Mouse (Mus musculus) limb, embryonic 14.5 days (tissue): ENCODE data around the gene Rps27l. TPM values are rescaled to one million over a fixed set of nuclear protein-coding genes. Genes with fewer than 3 reads are reported as not detected.

Source experiments
- ATAC-seq: fragments of 200-750 bp; cut with Nextera tagmentation; 2 replicates; pipeline ENCODE4 v1.8.0; 2017; ENCODE audit warnings: low read depth, moderate number of reproducible peaks, moderate TSS enrichment; ENCODE audit not compliant: low FRiP score
- DNase-seq: peaks from one replicate; pipeline ENCODE4 v3.0.0-alpha.2; 2015; ENCODE audit warnings: low spot score
- H3K27ac ChIP-seq: fragments of 300-500 bp; sonication (generic); replicated peaks from 2 replicates; pipeline ENCODE4 v1.5.1; 2014; ENCODE audit warnings: low read depth, mild to moderate bottlenecking, low read length, moderate library complexity, mixed read lengths
- H3K27me3 ChIP-seq: fragments of 300-500 bp; sonication (generic); 2 replicates; pipeline ENCODE4 v1.6.1; 2014; ENCODE audit warnings: low read length, mixed read lengths; ENCODE audit not compliant: control insufficient read depth, insufficient read depth
- H3K36me3 ChIP-seq: fragments of 300-500 bp; sonication (generic); 2 replicates; pipeline ENCODE4 v1.6.1; 2014; ENCODE audit warnings: mild to moderate bottlenecking, low read length, moderate library complexity, mixed read lengths; ENCODE audit not compliant: control insufficient read depth, insufficient read depth
- H3K4me1 ChIP-seq: fragments of 300-500 bp; sonication (generic); 2 replicates; pipeline ENCODE4 v1.6.1; 2014; ENCODE audit warnings: antibody characterized with exemption, low read length, mixed read lengths; ENCODE audit not compliant: control insufficient read depth, insufficient read depth
- H3K4me2 ChIP-seq: fragments of 300-500 bp; sonication (generic); replicated peaks from 2 replicates; pipeline ENCODE4 v1.6.1; 2014; ENCODE audit warnings: low read depth, mild to moderate bottlenecking, low read length, moderate library complexity; ENCODE audit not compliant: severe bottlenecking
- H3K4me3 ChIP-seq: fragments of 300-500 bp; sonication (generic); replicated peaks from 2 replicates; pipeline ENCODE4 v1.5.1; 2014; ENCODE audit warnings: low read length
- H3K9ac ChIP-seq: fragments of 300-500 bp; sonication (generic); 2 replicates; pipeline ENCODE4 v1.6.1; 2014; ENCODE audit warnings: mild to moderate bottlenecking, low read depth, low read length, moderate library complexity; ENCODE audit not compliant: severe bottlenecking
- H3K9me3 ChIP-seq: fragments of 300-500 bp; sonication (generic); 2 replicates; pipeline ENCODE4 v1.6.1; 2016; ENCODE audit warnings: low read length; ENCODE audit not compliant: control insufficient read depth
- POLR2A ChIP-seq: fragments of 200-500 bp; IDR thresholded peaks from 2 replicates; pipeline ENCODE4 v1.8.0; 2012; ENCODE audit warnings: inconsistent platforms, mild to moderate bottlenecking, moderate library complexity, borderline replicate concordance; ENCODE audit not compliant: insufficient read depth, insufficient read length; ENCODE audit errors: extremely low read depth
- WGBS: fragments of 180-500 bp; shearing (Covaris S2); extraction: QIAGEN DNeasy Blood & Tissue Kit; methylation state at CpG from one replicate; pipeline ENCODE4 v1.1.7; 2014; 5-methylcytosine and 5-hydroxymethylcytosine counted together
- polyA plus RNA-seq, 2 experiments: library from polyadenylated mRNA; depleted of rRNA in 1 of 2; stranded (reverse) in 1 of 2; unstranded in 1 of 2; fragments of >200 nt; fragmentation: Nextera tagmentation in 1 of 2; extraction: Ambion mirVana in 1 of 2; gene quantifications; 2 replicates each; pipeline versions ENCODE4 v1.2.1 to v1.2.3; 2012 to 2014

Rps27l gene
- 196 and 292 TPM in 2 replicates for polyA plus RNA-seq (2012; rRNA removed)
- polyA plus RNA-seq (2014; fragmentation: Nextera tagmentation; extraction: Ambion mirVana), result 596 and 633 TPM in 2 replicates

GRCm38 (mm10) chr9:66945647-66946641 lies at the start of gene Rps27l:
TSS of gene Rps27l (plus strand) at chr9:66946086.
- Histone ChIP-seq H3K27me3 (no peaks in the 10 kb centered on the region), H3K27ac (peak within 1 kb of the TSS; percentile 85), H3K9me3 (no peaks in the 10 kb centered on the region), H3K9ac (peak within 1 kb of the TSS; percentile 82), H3K4me1 (0 out of 2 replicates have a peak, but pooled peaks cover 5% of the 10 kb centered on the region), H3K4me3 (peak within 1 kb of the TSS; percentile 93), H3K4me2 (peak within 1 kb of the TSS; percentile 79), H3K36me3 (peaks cover 16% of the 10 kb centered on the region)
- WGBS, result 1% methylated on average over 74 of the region's 77 CpGs
- peak; percentile 47; the same call in 1 of the 2 replicates for TF ChIP-seq POLR2A
- DNase-seq, result peak; percentile 97
- ATAC-seq, result peak; percentile 99

- TF ChIP-seq POLR2A, result no peak
- Histone ChIP-seq H3K36me3 (no peaks in the 10 kb centered on the region), H3K9ac (no peak overlapping the region; the same call in 1 of the 2 replicates), H3K9me3 (no peaks in the 10 kb centered on the region), H3K4me3 (no peak overlapping the region), H3K27ac (no peak overlapping the region), H3K27me3 (no peaks in the 10 kb centered on the region), H3K4me2 (no peak overlapping the region), H3K4me1 (0 out of 2 replicates have a peak, but pooled peaks cover 2% of the 10 kb centered on the region)
- no peak for ATAC-seq
- 59% methylated on average over 6 of the region's 6 CpGs for WGBS
- no peak for DNase-seq
Observed at GRCm38 (mm10) chr9:66896951-66897350, 48.9 kb upstream of the Rps27l start.

- DNase-seq (no peak), ATAC-seq (no peak)
- Histone ChIP-seq H3K27ac (no peak overlapping the region), H3K27me3 (no peaks in the 10 kb centered on the region), H3K4me1 (0 out of 2 replicates have a peak, but pooled peaks cover 2% of the 10 kb centered on the region), H3K36me3 (no peaks in the 10 kb centered on the region), H3K4me3 (no peak overlapping the region), H3K9me3 (no peaks in the 10 kb centered on the region), H3K9ac (no peak overlapping the region), H3K4me2 (no peak overlapping the region)
- no peak for TF ChIP-seq POLR2A
- 77% methylated on average over 6 of the region's 6 CpGs for WGBS
Observed at GRCm38 (mm10) chr9:66897851-66898250, 48.0 kb upstream of the Rps27l start.

- no peak for TF ChIP-seq POLR2A
- no peak overlapping the region for H3K9ac ChIP-seq
- ATAC-seq, result no peak
- no peaks in the 10 kb centered on the region for H3K27me3 ChIP-seq
- DNase-seq, result no peak
- no peak overlapping the region for H3K27ac ChIP-seq
- H3K4me3 ChIP-seq, result no peak overlapping the region
- WGBS, result 76% methylated on average over 2 of the region's 2 CpGs
- H3K4me2 ChIP-seq, result no peak overlapping the region
- H3K36me3 ChIP-seq, result no peaks in the 10 kb centered on the region
- no peaks in the 10 kb centered on the region for H3K9me3 ChIP-seq
- H3K4me1 ChIP-seq, result 0 out of 2 replicates have a peak, but pooled peaks cover 2% of the 10 kb centered on the region
Observed at GRCm38 (mm10) chr9:66899072-66899471, 46.8 kb upstream of the Rps27l start.

GRCm38 (mm10) chr9:66899526-66899925 lies 46.4 kb upstream of the Rps27l start:
- no peaks in the 10 kb centered on the region for H3K36me3 ChIP-seq
- no peak overlapping the region for H3K27ac ChIP-seq
- ATAC-seq (no peak), DNase-seq (no peak)
- H3K9ac ChIP-seq, result no peak overlapping the region
- no peaks in the 10 kb centered on the region for H3K27me3 ChIP-seq
- H3K4me2 ChIP-seq, result no peak overlapping the region
- WGBS, result 83% methylated on average over 4 of the region's 4 CpGs
- TF ChIP-seq POLR2A, result no peak
- no peaks in the 10 kb centered on the region for H3K9me3 ChIP-seq
- H3K4me1 ChIP-seq, result 0 out of 2 replicates have a peak, but pooled peaks cover 2% of the 10 kb centered on the region
- no peak overlapping the region for H3K4me3 ChIP-seq
